Mouse (Mus musculus): ENCODE results near the gene Cldn7. TPM values are rescaled to one million over a fixed set of nuclear protein-coding genes. Genes with fewer than 3 reads are reported as not detected.
"Not testable (repeated sequence)": the region's sequence is repeated elsewhere in the genome, so short reads cannot be mapped to it uniquely, and the experiment has no call there.

Gene Cldn7
- polyA plus RNA-seq, 1 experiment from 2014 or later: 1,377 TPM

GRCm38 (mm10) chr11:70013408-70013807, 48.8 kb downstream of the Cldn7 start:
- Histone ChIP-seq H3K4me1 (ENCODE audit: control insufficient read depth, insufficient read depth, low read length) (peaks cover 20% of the 10 kb centered on the region), H3K9ac (ENCODE audit: low read depth, low read length) (no peak overlapping the region), H3K9me3 (ENCODE audit: control insufficient read depth, low read length) (no peaks in the 10 kb centered on the region), H3K4me3 (ENCODE audit: low read length) (no peak overlapping the region), H3K4me2 (ENCODE audit: low read depth, low read length) (no peak overlapping the region), H3K27ac (ENCODE audit: low read length) (no peak overlapping the region), H3K27me3 (replicated peaks; ENCODE audit: control insufficient read depth, insufficient read depth, low read length) (no peaks in the 10 kb centered on the region), H3K36me3 (ENCODE audit: control insufficient read depth, insufficient read depth, low read length) (peaks cover 39% of the 10 kb centered on the region)
- no peak for ATAC-seq
- WGBS: 85% methylated on average over 3 of the region's 3 CpGs

GRCm38 (mm10) chr11:70014051-70014450, 49.5 kb downstream of the Cldn7 start:
- Histone ChIP-seq H3K4me1 (ENCODE audit: control insufficient read depth, insufficient read depth, low read length) (peaks cover 22% of the 10 kb centered on the region), H3K27me3 (replicated peaks; ENCODE audit: control insufficient read depth, insufficient read depth, low read length) (no peaks in the 10 kb centered on the region), H3K4me3 (ENCODE audit: low read length) (peak overlapping the region; percentile 70), H3K4me2 (ENCODE audit: low read depth, low read length) (peak overlapping the region; percentile 55), H3K27ac (ENCODE audit: low read length) (peak overlapping the region; percentile 76; the same call in 1 of the 2 replicates), H3K9me3 (ENCODE audit: control insufficient read depth, low read length) (no peaks in the 10 kb centered on the region), H3K36me3 (ENCODE audit: control insufficient read depth, insufficient read depth, low read length) (peaks cover 35% of the 10 kb centered on the region), H3K9ac (ENCODE audit: low read depth, low read length) (peak overlapping the region; percentile 84)
- ATAC-seq: no peak
- whole genome bisulfite sequencing: 54% methylated on average over 5 of the region's 5 CpGs

GRCm38 (mm10) chr11:70014880-70015558, 50.4 kb downstream of the Cldn7 start, which contains the start of gene Acadvl:
Gene Acadvl (minus strand): TSS chr11:70015411.
- WGBS: 1% methylated on average over 35 of the region's 35 CpGs
- H3K4me3 ChIP-seq (ENCODE audit: low read length): peak within 1 kb of the TSS; percentile 70
- no peaks in the 10 kb centered on the region for H3K9me3 ChIP-seq (ENCODE audit: control insufficient read depth, low read length)
- H3K4me1 ChIP-seq (ENCODE audit: control insufficient read depth, insufficient read depth, low read length): peaks cover 32% of the 10 kb centered on the region
- peak; percentile 91 for ATAC-seq
- peak within 1 kb of the TSS; percentile 76 for H3K27ac ChIP-seq (ENCODE audit: low read length)
- H3K27me3 ChIP-seq (replicated peaks; ENCODE audit: control insufficient read depth, insufficient read depth, low read length): no peaks in the 10 kb centered on the region
- peak within 1 kb of the TSS; percentile 84 for H3K9ac ChIP-seq (ENCODE audit: low read depth, low read length)
- H3K36me3 ChIP-seq (ENCODE audit: control insufficient read depth, insufficient read depth, low read length): peaks cover 27% of the 10 kb centered on the region
- H3K4me2 ChIP-seq (ENCODE audit: low read depth, low read length): peak within 1 kb of the TSS; percentile 55

DNA sequence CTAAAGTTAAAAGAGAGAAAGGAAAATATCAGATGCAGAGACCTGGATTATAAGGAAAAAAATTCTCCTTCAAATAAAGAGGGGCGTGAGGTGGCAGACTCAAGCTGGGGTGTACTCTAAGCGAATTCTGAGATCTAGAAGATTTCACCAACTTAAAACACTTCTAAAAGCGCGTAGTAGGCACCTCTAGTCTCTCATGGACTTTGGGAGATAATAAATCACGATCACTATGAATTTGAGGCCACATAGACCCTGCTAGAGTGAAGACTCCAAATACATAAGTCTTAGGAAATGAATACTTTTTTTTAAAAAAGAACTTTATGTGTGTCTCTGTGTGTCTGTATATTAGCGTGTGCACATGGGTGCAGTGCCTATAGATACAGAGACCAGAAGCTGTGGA, 51.1 kb downstream of the Cldn7 start:
- Histone ChIP-seq H3K9me3 (ENCODE audit: control insufficient read depth, low read length) (no peaks in the 10 kb centered on the region), H3K9ac (ENCODE audit: low read depth, low read length) (peak overlapping the region; percentile 84), H3K36me3 (ENCODE audit: control insufficient read depth, insufficient read depth, low read length) (peaks cover 20% of the 10 kb centered on the region), H3K4me1 (ENCODE audit: control insufficient read depth, insufficient read depth, low read length) (peaks cover 35% of the 10 kb centered on the region), H3K4me2 (ENCODE audit: low read depth, low read length) (peak overlapping the region; percentile 55), H3K4me3 (ENCODE audit: low read length) (peak overlapping the region; percentile 70; the same call in 1 of the 2 replicates), H3K27ac (ENCODE audit: low read length) (no peak overlapping the region), H3K27me3 (replicated peaks; ENCODE audit: control insufficient read depth, insufficient read depth, low read length) (no peaks in the 10 kb centered on the region)
- 64% methylated on average over 6 of the region's 6 CpGs for WGBS
- ATAC-seq: no peak

GRCm38 (mm10) chr11:70016177-70016576, 51.6 kb downstream of the Cldn7 start:
- not testable (repeated sequence) for H3K27ac ChIP-seq (ENCODE audit: low read length); H3K27me3 ChIP-seq (replicated peaks; ENCODE audit: control insufficient read depth, insufficient read depth, low read length); H3K4me3 ChIP-seq (ENCODE audit: low read length); ATAC-seq; H3K4me2 ChIP-seq (ENCODE audit: low read depth, low read length); H3K9ac ChIP-seq (ENCODE audit: low read depth, low read length); H3K9me3 ChIP-seq (ENCODE audit: control insufficient read depth, low read length)
- Histone ChIP-seq H3K36me3 (ENCODE audit: control insufficient read depth, insufficient read depth, low read length) (peaks cover 16% of the 10 kb centered on the region; the same call in 1 of the 2 replicates), H3K4me1 (ENCODE audit: control insufficient read depth, insufficient read depth, low read length) (peaks cover 35% of the 10 kb centered on the region)
- WGBS: 80% methylated on average over 2 of the region's 2 CpGs

GRCm38 (mm10) chr11:70016669-70017068, 52.1 kb downstream of the Cldn7 start, which contains the start of gene Dlg4:
Gene Dlg4 (plus strand): TSS chr11:70016942.
- peaks cover 11% of the 10 kb centered on the region; the same call in 1 of the 2 replicates for H3K36me3 ChIP-seq (ENCODE audit: control insufficient read depth, insufficient read depth, low read length)
- peaks cover 35% of the 10 kb centered on the region for H3K4me1 ChIP-seq (ENCODE audit: control insufficient read depth, insufficient read depth, low read length)
- H3K9ac ChIP-seq (ENCODE audit: low read depth, low read length): peak within 1 kb of the TSS; percentile 74; the same call in 1 of the 2 replicates
- peak within 1 kb of the TSS; percentile 49 for H3K27ac ChIP-seq (ENCODE audit: low read length)
- 68% methylated on average over 3 of the region's 3 CpGs for WGBS
- no peaks in the 10 kb centered on the region for H3K27me3 ChIP-seq (replicated peaks; ENCODE audit: control insufficient read depth, insufficient read depth, low read length)
- H3K4me3 ChIP-seq (ENCODE audit: low read length): no peak within 1 kb of the TSS
- H3K9me3 ChIP-seq (ENCODE audit: control insufficient read depth, low read length): no peaks in the 10 kb centered on the region
- peak within 1 kb of the TSS; percentile 70; the same call in 1 of the 2 replicates for H3K4me2 ChIP-seq (ENCODE audit: low read depth, low read length)
- no peak for ATAC-seq

DNA sequence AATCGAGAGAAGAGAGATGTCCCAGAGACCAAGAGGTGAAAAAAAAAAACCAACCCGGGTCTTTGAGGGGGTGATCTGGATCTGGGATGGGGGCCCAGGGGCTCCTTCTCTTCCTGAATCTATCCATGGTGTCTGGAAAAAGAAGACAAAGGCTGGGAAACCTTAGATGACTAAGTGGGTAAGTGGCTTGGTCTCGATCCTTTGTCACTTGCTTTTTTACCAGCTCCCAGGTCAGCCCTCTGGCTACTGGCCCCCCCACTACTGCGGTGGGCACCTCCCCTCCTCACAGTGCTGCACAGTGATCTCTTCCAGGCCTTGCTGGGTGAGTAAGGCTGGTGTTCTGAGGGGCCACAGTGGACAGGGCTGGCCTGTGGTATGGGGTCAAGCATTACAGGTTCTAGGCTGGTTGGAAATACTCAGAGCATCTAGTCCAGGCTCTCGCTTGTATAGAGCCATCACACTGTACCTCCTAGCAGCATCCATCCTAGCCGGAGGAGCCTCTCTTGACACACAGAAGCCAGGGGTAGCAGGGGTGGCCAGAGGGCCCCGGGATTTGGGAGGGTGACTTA, 52.7 kb downstream of the Cldn7 start:
- peaks cover 6% of the 10 kb centered on the region; the same call in 1 of the 2 replicates for H3K36me3 ChIP-seq (ENCODE audit: control insufficient read depth, insufficient read depth, low read length)
- 47% methylated on average over 7 of the region's 7 CpGs for WGBS
- peaks cover 35% of the 10 kb centered on the region for H3K4me1 ChIP-seq (ENCODE audit: control insufficient read depth, insufficient read depth, low read length)
- H3K4me2 ChIP-seq (ENCODE audit: low read depth, low read length): peak overlapping the region; percentile 70; the same call in 1 of the 2 replicates
- peak overlapping the region; percentile 49; the same call in 1 of the 2 replicates for H3K27ac ChIP-seq (ENCODE audit: low read length)
- H3K9ac ChIP-seq (ENCODE audit: low read depth, low read length): peak overlapping the region; percentile 74; the same call in 1 of the 2 replicates
- ATAC-seq: no peak
- H3K9me3 ChIP-seq (ENCODE audit: control insufficient read depth, low read length): no peaks in the 10 kb centered on the region
- no peaks in the 10 kb centered on the region for H3K27me3 ChIP-seq (replicated peaks; ENCODE audit: control insufficient read depth, insufficient read depth, low read length)
- H3K4me3 ChIP-seq (ENCODE audit: low read length): no peak overlapping the region

MicroRNAs within 50 kb of the gene (microRNA counts, 519-probe panel; counts per million panel counts)
- microRNA mmu-miR-324-3p (35.7 counts per million), microRNA mmu-miR-324-5p (2,796 counts per million, percentile 70 among the panel's probes with 10 or more counts)

Small RNA genes lying within 50 kb of the gene (microRNA-seq; reads per million reads assigned to microRNA genes)
- gene Gm44349: not detected
- 2,632 reads per million, percentile 82 among the genes with 10 or more reads in this experiment for gene Mir324

Other genes starting within 250 kb of the Cldn7 start
- 14.8 and 16.8 TPM in 2 replicates for gene Polr2a, start 206.1 kb upstream of the Cldn7 start, polyA plus RNA-seq (2015; fragmentation: Nextera tagmentation; extraction: Ambion mirVana)
- gene Slc35g3, start 202.8 kb upstream of the Cldn7 start, polyA plus RNA-seq (2015; fragmentation: Nextera tagmentation; extraction: Ambion mirVana): 0.13 and 0.16 TPM in 2 replicates
- gene Zbtb4, start 198.9 kb upstream of the Cldn7 start, polyA plus RNA-seq (2015; fragmentation: Nextera tagmentation; extraction: Ambion mirVana): 2.3 and 2.4 TPM in 2 replicates
- 3.9 and 4.7 TPM in 2 replicates for gene Chrnb1, start 168.8 kb upstream of the Cldn7 start, polyA plus RNA-seq (2015; fragmentation: Nextera tagmentation; extraction: Ambion mirVana)
- gene Fgf11, start 162.9 kb upstream of the Cldn7 start, polyA plus RNA-seq (2015; fragmentation: Nextera tagmentation; extraction: Ambion mirVana): 1.3 and 1.4 TPM in 2 replicates
- 34.6 and 42.7 TPM in 2 replicates for gene Tmem102, start 159.2 kb upstream of the Cldn7 start, polyA plus RNA-seq (2015; fragmentation: Nextera tagmentation; extraction: Ambion mirVana)
- not detected in 2 replicates for gene Gm39566, start 149.5 kb upstream of the Cldn7 start, polyA plus RNA-seq (2015; fragmentation: Nextera tagmentation; extraction: Ambion mirVana)
- gene Spem2, start 146.3 kb upstream of the Cldn7 start, polyA plus RNA-seq (2015; fragmentation: Nextera tagmentation; extraction: Ambion mirVana): not detected in 2 replicates
- 0.22 TPM in 1 of 2 replicates, not detected in the other for gene Spem1, start 142.6 kb upstream of the Cldn7 start, polyA plus RNA-seq (2015; fragmentation: Nextera tagmentation; extraction: Ambion mirVana)
- gene Nlgn2, start 127.0 kb upstream of the Cldn7 start, polyA plus RNA-seq (2015; fragmentation: Nextera tagmentation; extraction: Ambion mirVana): 3.4 and 4.1 TPM in 2 replicates
- 470 and 476 TPM in 2 replicates for gene Tmem256, start 126.3 kb upstream of the Cldn7 start, polyA plus RNA-seq (2015; fragmentation: Nextera tagmentation; extraction: Ambion mirVana)
- 73.0 and 75.2 TPM in 2 replicates for gene Plscr3, start 118.4 kb upstream of the Cldn7 start, polyA plus RNA-seq (2015; fragmentation: Nextera tagmentation; extraction: Ambion mirVana)
- gene Tnk1, start 106.0 kb upstream of the Cldn7 start, polyA plus RNA-seq (2015; fragmentation: Nextera tagmentation; extraction: Ambion mirVana): 20.5 and 23.5 TPM in 2 replicates
- not detected in 2 replicates for gene Tmem95, start 86.8 kb upstream of the Cldn7 start, polyA plus RNA-seq (2015; fragmentation: Nextera tagmentation; extraction: Ambion mirVana)
- 5.5 and 6.2 TPM in 2 replicates for gene Kctd11, start 83.4 kb upstream of the Cldn7 start, polyA plus RNA-seq (2015; fragmentation: Nextera tagmentation; extraction: Ambion mirVana)
- 4.2 and 5.2 TPM in 2 replicates for gene Acap1, start 69.2 kb upstream of the Cldn7 start, polyA plus RNA-seq (2015; fragmentation: Nextera tagmentation; extraction: Ambion mirVana)
- gene 2810408A11Rik, start 63.8 kb upstream of the Cldn7 start, polyA plus RNA-seq (2015; fragmentation: Nextera tagmentation; extraction: Ambion mirVana): 4.7 and 5.4 TPM in 2 replicates
- 7.1 and 10.1 TPM in 2 replicates for gene Neurl4, start 63.7 kb upstream of the Cldn7 start, polyA plus RNA-seq (2015; fragmentation: Nextera tagmentation; extraction: Ambion mirVana)
- 60.0 and 63.8 TPM in 2 replicates for gene Gps2, start 50.9 kb upstream of the Cldn7 start, polyA plus RNA-seq (2015; fragmentation: Nextera tagmentation; extraction: Ambion mirVana)
- gene Eif5a, start 42.8 kb upstream of the Cldn7 start, polyA plus RNA-seq (2015; fragmentation: Nextera tagmentation; extraction: Ambion mirVana): 1,478 and 1,683 TPM in 2 replicates
- 1.3 and 2.1 TPM in 2 replicates for gene Ybx2, start 29.0 kb upstream of the Cldn7 start, polyA plus RNA-seq (2015; fragmentation: Nextera tagmentation; extraction: Ambion mirVana)
- gene Slc2a4, start 16.6 kb upstream of the Cldn7 start, polyA plus RNA-seq (2015; fragmentation: Nextera tagmentation; extraction: Ambion mirVana): 21.5 and 22.6 TPM in 2 replicates
- 20.7 and 20.9 TPM in 2 replicates for gene Ctdnep1, start 16.4 kb downstream of the Cldn7 start, polyA plus RNA-seq (2015; fragmentation: Nextera tagmentation; extraction: Ambion mirVana)
- gene Elp5, start 17.7 kb downstream of the Cldn7 start, polyA plus RNA-seq (2015; fragmentation: Nextera tagmentation; extraction: Ambion mirVana): 92.6 and 106 TPM in 2 replicates
- 639 and 679 TPM in 2 replicates for gene Gabarap, start 26.4 kb downstream of the Cldn7 start, polyA plus RNA-seq (2015; fragmentation: Nextera tagmentation; extraction: Ambion mirVana)
- gene Phf23, start 31.0 kb downstream of the Cldn7 start, polyA plus RNA-seq (2015; fragmentation: Nextera tagmentation; extraction: Ambion mirVana): 49.7 and 53.1 TPM in 2 replicates
- gene Dvl2, start 35.8 kb downstream of the Cldn7 start, polyA plus RNA-seq (2015; fragmentation: Nextera tagmentation; extraction: Ambion mirVana): 23.8 and 26.0 TPM in 2 replicates
- gene Acadvl, start 50.6 kb downstream of the Cldn7 start, polyA plus RNA-seq (2015; fragmentation: Nextera tagmentation; extraction: Ambion mirVana): 172 and 189 TPM in 2 replicates
- gene Dlg4, start 52.2 kb downstream of the Cldn7 start, polyA plus RNA-seq (2015; fragmentation: Nextera tagmentation; extraction: Ambion mirVana): 5.1 and 6.1 TPM in 2 replicates
- gene Asgr1, start 89.3 kb downstream of the Cldn7 start, polyA plus RNA-seq (2015; fragmentation: Nextera tagmentation; extraction: Ambion mirVana): 0.17 and 0.31 TPM in 2 replicates
- gene Asgr2, start 127.9 kb downstream of the Cldn7 start, polyA plus RNA-seq (2015; fragmentation: Nextera tagmentation; extraction: Ambion mirVana): 0.44 and 0.57 TPM in 2 replicates
- gene Mgl2, start 165.6 kb downstream of the Cldn7 start, polyA plus RNA-seq (2015; fragmentation: Nextera tagmentation; extraction: Ambion mirVana): 0.56 and 0.66 TPM in 2 replicates
- 0.99 and 1.7 TPM in 2 replicates for gene Clec10a, start 191.4 kb downstream of the Cldn7 start, polyA plus RNA-seq (2015; fragmentation: Nextera tagmentation; extraction: Ambion mirVana)
- 2.7 TPM in 2 replicates for gene Slc16a11, start 248.0 kb downstream of the Cldn7 start, polyA plus RNA-seq (2015; fragmentation: Nextera tagmentation; extraction: Ambion mirVana)